Mouse (Mus musculus) central nervous system, embryonic 18 days (tissue): ENCODE measurements around the gene L1cam. TPM values are rescaled to one million over a fixed set of nuclear protein-coding genes. Genes with fewer than 3 reads are reported as not detected.

ENCODE experiments used
- polyA plus RNA-seq: library from polyadenylated mRNA; depleted of rRNA; stranded (reverse); fragments of >200 nt; gene quantifications from 2 replicates; pipeline ENCODE4 v1.2.3, GENCODE M21; 2012; rRNA removed

The L1cam gene
- polyA plus RNA-seq, result 241 and 245 TPM in 2 replicates

DNA sequence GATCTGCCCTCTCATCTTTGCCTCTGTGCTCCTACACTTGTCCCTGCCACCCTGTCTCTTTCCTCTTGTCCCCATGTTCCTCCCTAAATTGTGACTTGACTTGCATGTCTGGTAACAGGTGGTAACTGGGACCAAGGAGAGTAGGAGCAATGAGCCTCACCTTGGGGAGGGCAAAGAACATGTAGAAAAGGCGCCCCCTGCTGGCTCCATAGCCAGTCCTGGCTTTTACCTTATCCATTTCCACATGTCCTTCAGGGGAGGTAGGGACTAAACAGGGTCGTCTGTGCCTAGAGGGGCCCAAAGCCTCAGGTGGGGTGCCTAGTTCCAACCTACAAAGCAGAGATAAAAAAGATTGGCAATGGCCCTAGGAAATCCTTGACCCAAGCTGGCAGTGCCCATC, at the start of gene L1cam:
TSS of gene L1cam (minus strand) at position 387 of the 400 bp plus-strand sequence.

DNA sequence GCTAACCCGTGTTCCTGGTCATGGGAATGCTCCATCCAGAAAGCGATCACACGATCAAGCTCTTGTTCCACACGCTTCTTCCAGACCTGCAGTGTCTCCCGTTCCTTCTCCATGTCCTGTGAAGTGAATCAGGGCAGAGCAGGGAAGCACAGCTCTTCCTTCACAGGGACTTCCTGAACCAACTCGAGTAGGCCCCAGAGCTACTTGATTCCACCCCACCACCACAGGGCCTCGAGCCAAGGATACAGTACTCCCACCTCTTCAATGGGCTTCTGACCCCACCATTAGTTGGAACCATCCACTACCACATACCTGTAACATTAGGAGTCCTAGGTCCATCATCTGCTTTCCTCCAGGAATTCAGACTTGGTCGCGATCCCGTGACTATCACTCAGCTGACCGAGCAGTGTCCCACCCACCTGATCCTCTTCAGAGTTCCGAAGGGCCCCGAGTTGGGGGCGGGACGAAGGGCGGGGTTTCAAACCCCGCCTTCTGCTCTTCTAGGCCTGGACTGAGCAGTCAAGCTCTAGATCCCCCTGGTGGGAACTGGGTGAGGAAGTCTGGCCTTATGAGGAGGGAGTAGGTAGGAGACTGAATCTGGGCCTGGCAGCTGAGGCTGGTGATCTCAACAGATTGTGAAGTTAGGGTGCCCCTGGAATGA, 34.6 kb upstream of the L1cam start, which contains the start of gene Renbp:
TSS of gene Renbp (minus strand) at position 449 of the 661 bp plus-strand sequence.

DNA sequence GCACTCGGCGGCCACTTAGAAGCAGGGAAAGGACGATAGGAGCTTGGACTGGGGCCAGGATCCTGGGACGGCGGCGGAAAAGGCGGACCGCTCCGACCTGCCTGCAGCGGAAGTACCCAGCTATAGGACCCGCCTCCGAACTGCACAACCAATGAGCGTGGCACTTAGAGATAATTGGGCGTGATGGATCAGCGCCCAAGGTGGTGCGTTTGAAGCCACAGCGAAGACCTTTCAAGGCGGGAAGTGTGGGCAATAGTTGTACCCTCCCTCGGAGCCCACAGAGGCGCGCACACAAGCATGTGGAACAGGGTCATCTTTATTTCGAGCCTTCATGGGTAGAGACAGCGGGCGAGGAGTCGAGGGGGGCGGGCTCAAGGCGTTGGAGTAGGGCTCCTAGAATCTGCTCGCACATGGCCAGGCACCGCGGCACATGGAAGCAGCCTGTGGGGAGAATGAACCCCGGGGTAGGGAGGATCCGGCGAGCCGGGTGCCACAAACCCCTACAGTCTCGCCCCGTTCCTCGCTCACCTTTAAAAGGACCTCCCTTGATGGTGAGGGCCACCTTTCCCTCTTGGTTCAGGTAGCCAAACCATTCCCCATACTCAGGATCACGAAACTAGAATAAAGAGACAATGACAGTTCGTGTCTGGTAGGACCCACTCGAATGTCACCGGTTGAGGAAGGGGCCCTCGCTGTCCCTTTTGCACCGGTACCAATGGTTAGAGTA, 26.1 kb upstream of the L1cam start, which contains the start of the genes Arhgap4 and Naa10:
TSS of gene Arhgap4 (minus strand) at position 48 of the 727 bp plus-strand sequence.
TSS of gene Naa10 (minus strand) at position 122 of the 727 bp plus-strand sequence.

DNA sequence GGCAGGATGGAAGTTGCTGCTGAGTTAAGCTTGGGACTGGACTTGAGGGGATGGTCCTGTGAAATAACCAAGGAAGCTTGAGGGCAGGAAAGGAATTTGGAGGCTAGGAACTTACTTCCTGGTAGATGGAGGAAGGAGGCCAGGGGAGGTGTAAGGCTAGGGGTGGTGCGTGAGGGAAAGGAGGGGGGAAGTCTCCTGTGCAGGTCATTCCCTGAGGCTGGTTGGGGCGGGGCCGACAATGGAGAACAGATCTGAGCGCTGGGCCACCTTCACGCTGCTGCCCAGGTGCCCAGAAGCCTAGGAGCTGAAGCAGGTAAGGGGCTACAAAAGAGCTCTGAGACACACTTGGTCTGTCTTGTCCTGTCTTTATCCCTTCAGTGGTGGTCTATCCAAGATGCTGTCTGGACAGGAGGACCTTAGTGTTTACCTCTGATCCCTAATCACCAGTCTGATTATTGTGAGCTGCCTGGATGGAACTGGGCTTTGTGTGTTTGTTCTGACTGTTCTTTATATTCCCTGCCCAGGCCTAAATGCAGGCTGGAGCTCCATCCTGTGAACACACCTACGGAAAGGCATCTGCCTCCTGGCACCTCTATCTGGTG, 4.3 kb downstream of the L1cam start, which contains the start of gene Avpr2:
TSS of gene Avpr2 (plus strand) at position 552 of the 602 bp plus-strand sequence.

DNA sequence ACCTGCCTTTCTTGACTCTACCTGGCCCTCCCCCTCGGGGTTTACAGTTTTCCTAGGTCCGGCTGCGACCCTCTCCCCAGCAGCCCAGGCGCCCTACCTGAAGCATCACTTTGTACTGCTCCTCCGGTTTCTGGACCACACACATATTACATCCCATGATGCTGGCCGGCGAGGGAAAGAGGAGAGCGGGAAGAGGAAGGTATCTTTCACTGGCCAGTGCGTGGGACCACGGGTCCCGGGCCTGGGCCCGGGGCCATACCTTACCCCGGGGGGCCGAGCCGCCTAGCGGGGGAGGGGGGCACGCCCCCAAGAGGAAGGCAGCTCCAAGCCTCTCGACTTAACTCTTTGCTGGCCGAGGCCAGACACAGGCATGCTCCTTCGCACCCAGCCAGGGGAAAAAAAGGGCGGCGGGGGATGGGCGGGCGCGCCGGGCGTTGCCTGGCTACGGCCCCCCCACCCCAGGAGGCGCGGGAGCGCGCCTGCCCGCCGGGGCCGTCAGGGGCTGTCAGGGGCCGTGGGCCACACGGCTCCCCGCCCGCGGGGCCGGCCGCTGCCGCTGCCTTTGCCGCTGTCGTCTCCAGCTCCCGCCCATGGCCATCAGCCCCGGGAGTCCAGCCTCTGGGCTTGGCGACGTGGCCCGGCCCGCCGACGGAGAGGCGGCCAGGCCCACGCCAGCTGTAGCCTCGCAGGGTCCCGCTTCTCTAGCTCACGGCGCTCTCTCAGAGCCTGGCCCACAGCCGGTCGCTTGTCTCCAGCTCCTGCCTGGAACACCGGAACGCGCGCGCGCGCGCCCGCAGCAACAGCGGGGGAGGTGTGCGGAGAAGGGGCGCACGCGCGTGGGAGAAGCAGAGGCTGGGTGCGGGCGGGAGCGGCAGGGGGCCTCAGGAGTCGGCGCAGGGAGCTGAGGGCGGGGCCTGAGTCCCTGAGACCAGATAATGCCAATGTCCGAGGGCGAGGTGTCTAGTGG, 71.4 kb downstream of the L1cam start, which contains the start of gene Pdzd4:
TSS of gene Pdzd4 (minus strand) at position 785 of the 967 bp plus-strand sequence.

Other genes with a start within 250 kb of the L1cam start
- gene Pnck, start 236.0 kb downstream of the L1cam start, polyA plus RNA-seq, result 226 and 244 TPM in 2 replicates
- gene Slc6a8, start 223.0 kb downstream of the L1cam start, polyA plus RNA-seq, result 62.3 and 69.2 TPM in 2 replicates
- gene Bcap31, start 179.9 kb downstream of the L1cam start, polyA plus RNA-seq, result 53.9 and 62.7 TPM in 2 replicates
- gene Abcd1, start 179.5 kb downstream of the L1cam start, polyA plus RNA-seq, result 16.0 and 17.5 TPM in 2 replicates
- 0.95 and 1.9 TPM in 2 replicates for gene Plxnb3, start 139.0 kb downstream of the L1cam start, polyA plus RNA-seq
- gene Srpk3, start 121.7 kb downstream of the L1cam start, polyA plus RNA-seq, result 0.61 and 4.7 TPM in 2 replicates
- gene Idh3g, start 109.2 kb downstream of the L1cam start, polyA plus RNA-seq, result 431 and 464 TPM in 2 replicates
- 161 and 178 TPM in 2 replicates for gene Ssr4, start 109.1 kb downstream of the L1cam start, polyA plus RNA-seq
- gene Pdzd4, start 71.1 kb downstream of the L1cam start, polyA plus RNA-seq, result 133 and 139 TPM in 2 replicates
- gene Avpr2, start 4.0 kb downstream of the L1cam start, polyA plus RNA-seq, result not detected in 2 replicates
- 6.3 and 7.0 TPM in 2 replicates for gene Arhgap4, start 25.8 kb upstream of the L1cam start, polyA plus RNA-seq
- 84.7 and 88.1 TPM in 2 replicates for gene Naa10, start 25.8 kb upstream of the L1cam start, polyA plus RNA-seq
- gene Renbp, start 34.7 kb upstream of the L1cam start, polyA plus RNA-seq, result 7.3 and 9.4 TPM in 2 replicates
- 39.8 and 40.1 TPM in 2 replicates for gene Hcfc1, start 70.3 kb upstream of the L1cam start, polyA plus RNA-seq
- gene Irak1, start 127.8 kb upstream of the L1cam start, polyA plus RNA-seq, result 64.0 and 65.2 TPM in 2 replicates
- gene Opn1mw, start 231.4 kb upstream of the L1cam start, polyA plus RNA-seq, result 0.06 TPM in 1 of 2 replicates, not detected in the other
- 26.2 and 26.9 TPM in 2 replicates for gene Mecp2, start 239.3 kb upstream of the L1cam start, polyA plus RNA-seq